25 mouse cellular contexts compared by ENCODE assay signal in the genomic region with DNA sequence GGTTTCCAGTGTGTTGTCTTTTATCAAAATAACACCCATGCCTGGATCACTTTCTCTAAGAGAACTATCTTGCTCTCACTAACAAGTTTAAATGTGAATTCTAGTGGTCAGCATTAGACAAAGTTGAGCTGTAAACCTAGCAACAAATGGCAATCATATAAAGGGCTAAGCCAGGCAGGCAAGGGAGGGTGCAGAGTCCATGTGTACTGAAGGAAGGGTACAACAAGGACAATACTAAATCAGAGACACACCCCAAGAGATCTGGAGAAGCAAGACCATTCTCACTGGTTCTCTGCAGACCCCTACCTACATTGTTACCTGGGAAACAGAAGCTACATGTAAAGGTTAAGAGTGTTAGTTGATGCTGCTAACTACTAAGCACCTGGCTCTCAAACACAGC.
"Had no signal": no experiment of that assay in that cellular context is flagged by ENCODE, and none has a peak within 500 bp of the region (broad histone marks: within the 10 kb centered on the region; RNA-seq: fewer than 3 reads in every experiment).

No protein-coding gene starts in this region.

- H3K4me2 ChIP-seq: heart, embryonic 11.5 days; heart, embryonic 13.5 days; heart, embryonic 15.5 days; hindbrain, embryonic 13.5 days; hindbrain, embryonic 15.5 days; limb, embryonic 12.5 days; liver, embryonic 13.5 days; liver, embryonic 15.5 days had no signal

- H3K9me3 ChIP-seq: heart, embryonic 13.5 days; heart, embryonic 15.5 days; hindbrain, embryonic 13.5 days; hindbrain, embryonic 15.5 days; limb, embryonic 10.5 days; limb, embryonic 12.5 days; liver, embryonic 13.5 days; liver, embryonic 15.5 days had no signal

- DNase-seq: gastrocnemius, postnatal 14 days; gastrocnemius, postnatal 36 days; heart, adult 11 months; heart, adult 2 months; heart, postnatal 14 days; heart, postnatal 36 days; kidney, adult 18-20 months; kidney, adult 8-10 months; kidney, postnatal 10 days; kidney, postnatal 25 days; kidney, postnatal 4 days; layer of hippocampus, adult 9-11 months; liver; liver, embryonic 13.5 days; liver, postnatal 0 days had no signal

- H3K36me3 ChIP-seq: liver, embryonic 13.5 days; liver, embryonic 15.5 days had no signal

- H3K4me3 ChIP-seq: heart, adult 2 months; heart, embryonic 13.5 days; heart, embryonic 15.5 days; hindbrain, embryonic 13.5 days; hindbrain, embryonic 15.5 days; left cerebral cortex, adult 2 months; limb, embryonic 10.5 days; limb, embryonic 12.5 days; liver, embryonic 13.5 days; liver, embryonic 15.5 days had no signal

- H3K27ac ChIP-seq: heart, adult 2 months; heart, embryonic 13.5 days; heart, embryonic 15.5 days; hindbrain, embryonic 13.5 days; hindbrain, embryonic 15.5 days; hindbrain, postnatal 0 days; left cerebral cortex, adult 2 months; limb, embryonic 10.5 days; limb, embryonic 12.5 days; liver, embryonic 13.5 days; liver, embryonic 15.5 days had no signal

- H3K4me1 ChIP-seq: heart, embryonic 13.5 days; heart, embryonic 15.5 days; hindbrain, embryonic 13.5 days; hindbrain, embryonic 15.5 days; limb, embryonic 12.5 days; liver, embryonic 13.5 days; liver, embryonic 15.5 days had no signal

- H3K27me3 ChIP-seq: heart, embryonic 13.5 days; heart, embryonic 15.5 days; hindbrain, embryonic 13.5 days; hindbrain, embryonic 15.5 days; limb, embryonic 12.5 days; liver, embryonic 13.5 days; liver, embryonic 15.5 days had no signal

- ATAC-seq: hindbrain, postnatal 0 days; liver, postnatal 0 days had no signal

- H3K9ac ChIP-seq: heart, embryonic 13.5 days; heart, embryonic 15.5 days; hindbrain, embryonic 13.5 days; hindbrain, embryonic 15.5 days; limb, embryonic 12.5 days; liver, embryonic 13.5 days; liver, embryonic 15.5 days; liver, postnatal 0 days had no signal
